Mouse (Mus musculus) liver, embryonic 14.5 days (tissue): ENCODE measurements at regions not wholly inside any gene's neighbourhood (a gene's known extent, or its start where the extent isn't known, plus 50 kb on each side); places are given as distances from the start of the nearest gene placed in this dataset.

Source experiments
- ATAC-seq: fragments of 200-750 bp; cut with Nextera tagmentation; 2 replicates; pipeline ENCODE4 v1.8.0; 2017; ENCODE audit warnings: moderate number of reproducible peaks, mild to moderate bottlenecking, moderate library complexity; ENCODE audit not compliant: insufficient read depth
- DNase-seq, 3 experiments: peaks; one replicate each; pipeline ENCODE4 v3.0.0-alpha.2; 2012 to 2013; ENCODE audit warnings: low read depth in 3 of 3, low spot score in 3 of 3
- H3K27ac ChIP-seq: fragments of 300-500 bp; sonication (generic); 2 replicates; pipeline ENCODE4 v1.5.1; 2014; ENCODE audit warnings: moderate library complexity, mild to moderate bottlenecking, control low read depth, inconsistent platforms
- H3K27me3 ChIP-seq: fragments of 300-500 bp; sonication (generic); 2 replicates; pipeline ENCODE4 v1.6.1; 2014; ENCODE audit warnings: mild to moderate bottlenecking, low read length, moderate library complexity; ENCODE audit not compliant: control insufficient read depth, insufficient read depth
- H3K36me3 ChIP-seq: fragments of 300-500 bp; sonication (generic); replicated peaks from 2 replicates; pipeline ENCODE4 v1.6.1; 2014; ENCODE audit warnings: low read depth; ENCODE audit not compliant: control insufficient read depth, insufficient read depth
- H3K4me1 ChIP-seq, 2 experiments: fragments of 200-500 bp in 1 of 2; fragments of 300-500 bp in 1 of 2; sonication (generic) in 1 of 2; replicated peaks; 2 replicates each; pipeline ENCODE4 v1.6.1; 2012 to 2014; ENCODE audit warnings: antibody characterized with exemption in 1 of 2, inconsistent platforms in 1 of 2, low read length in 1 of 2; ENCODE audit not compliant: control insufficient read depth in 2 of 2, insufficient read depth in 2 of 2
- H3K4me2 ChIP-seq: fragments of 300-500 bp; sonication (generic); 2 replicates; pipeline ENCODE4 v1.6.1; 2014; ENCODE audit warnings: low read depth, mild to moderate bottlenecking, control low read depth, moderate library complexity
- H3K4me3 ChIP-seq, 2 experiments: fragments of 200-500 bp in 1 of 2; fragments of 300-500 bp in 1 of 2; sonication (generic) in 1 of 2; 2 replicates each; pipeline ENCODE4 v1.5.1; 2012 to 2014; ENCODE audit warnings: low read depth in 2 of 2, low read length in 2 of 2, mild to moderate bottlenecking in 2 of 2, control low read depth in 1 of 2, inconsistent platforms in 1 of 2, moderate library complexity in 1 of 2; ENCODE audit not compliant: insufficient read depth in 1 of 2
- H3K9ac ChIP-seq: fragments of 300-500 bp; sonication (generic); replicated peaks from 2 replicates; pipeline ENCODE4 v1.6.1; 2014; ENCODE audit warnings: mild to moderate bottlenecking, control low read depth, moderate library complexity
- H3K9me3 ChIP-seq: fragments of 300-500 bp; sonication (generic); 2 replicates; pipeline ENCODE4 v1.6.1; 2016; ENCODE audit warnings: low read length, mixed read lengths; ENCODE audit not compliant: control insufficient read depth
- CTCF ChIP-seq: IDR thresholded peaks from 2 replicates; pipeline ENCODE4 v1.5.1; 2016; ENCODE audit warnings: antibody characterized with exemption, low read depth, control low read depth
- EP300 ChIP-seq: IDR thresholded peaks from 2 replicates; pipeline ENCODE4 v1.6.1; 2016; ENCODE audit warnings: antibody characterized with exemption, low read depth
- WGBS: fragments of 180-500 bp; shearing (Covaris S2); extraction: QIAGEN DNeasy Blood & Tissue Kit; methylation state at CpG from one replicate; pipeline ENCODE4 v1.1.7; 2014; ENCODE audit not compliant: insufficient replicate concordance; 5-methylcytosine and 5-hydroxymethylcytosine counted together

GRCm38 (mm10) chr7:69964002-69964401, 402.5 kb downstream of the Nr2f2 start:
- no peaks in the 10 kb centered on the region for H3K4me1 ChIP-seq
- TF ChIP-seq CTCF: no peak
- TF ChIP-seq EP300: no peak
- ATAC-seq: no peak
- no peak overlapping the region for H3K4me3 ChIP-seq
- DNase-seq: no peak
- H3K36me3 ChIP-seq: no peaks in the 10 kb centered on the region
- H3K9me3 ChIP-seq: no peaks in the 10 kb centered on the region
- no peak overlapping the region for H3K9ac ChIP-seq
- no peak overlapping the region for H3K27ac ChIP-seq
- no peaks in the 10 kb centered on the region for H3K27me3 ChIP-seq
- WGBS: 57% methylated on average over 8 of the region's 8 CpGs
- no peak overlapping the region for H3K4me2 ChIP-seq

GRCm38 (mm10) chr7:69950221-69950670, 416.3 kb downstream of the Nr2f2 start:
- ATAC-seq (no peak), DNase-seq (no peak)
- Histone ChIP-seq H3K4me1 (no peaks in the 10 kb centered on the region), H3K4me2 (no peak overlapping the region), H3K27ac (no peak overlapping the region), H3K4me3 (no peak overlapping the region), H3K27me3 (no peaks in the 10 kb centered on the region), H3K36me3 (no peaks in the 10 kb centered on the region), H3K9ac (no peak overlapping the region), H3K9me3 (no peaks in the 10 kb centered on the region)
- TF ChIP-seq CTCF: no peak
- no peak for TF ChIP-seq EP300
- 62% methylated on average over 6 of the region's 6 CpGs for WGBS

- DNase-seq: no peak
- Histone ChIP-seq H3K4me1 (no peaks in the 10 kb centered on the region), H3K27ac (no peak overlapping the region), H3K36me3 (no peaks in the 10 kb centered on the region), H3K9me3 (no peaks in the 10 kb centered on the region), H3K4me3 (no peak overlapping the region), H3K4me2 (no peak overlapping the region), H3K27me3 (no peaks in the 10 kb centered on the region), H3K9ac (no peak overlapping the region)
- TF ChIP-seq EP300 (no peak), CTCF (no peak)
- 61% methylated on average over 10 of the region's 10 CpGs for WGBS
- no peak for ATAC-seq
Measured at GRCm38 (mm10) chr7:69949647-69950121, 416.9 kb downstream of the Nr2f2 start.

GRCm38 (mm10) chr7:69946396-69946795, 420.1 kb downstream of the Nr2f2 start:
- Histone ChIP-seq H3K9me3 (no peaks in the 10 kb centered on the region), H3K4me3 (no peak overlapping the region), H3K36me3 (no peaks in the 10 kb centered on the region), H3K4me2 (no peak overlapping the region), H3K9ac (no peak overlapping the region), H3K27ac (no peak overlapping the region), H3K27me3 (no peaks in the 10 kb centered on the region), H3K4me1 (no peaks in the 10 kb centered on the region)
- no peak for DNase-seq
- ATAC-seq: no peak
- no peak for TF ChIP-seq EP300
- TF ChIP-seq CTCF: no peak
- 59% methylated on average over 3 of the region's 3 CpGs for WGBS

GRCm38 (mm10) chr7:69941881-69942280, 424.7 kb downstream of the Nr2f2 start:
- no peak for DNase-seq
- Histone ChIP-seq H3K9me3 (no peaks in the 10 kb centered on the region), H3K4me2 (no peak overlapping the region), H3K36me3 (no peaks in the 10 kb centered on the region), H3K27me3 (no peaks in the 10 kb centered on the region), H3K4me3 (no peak overlapping the region), H3K9ac (no peak overlapping the region), H3K27ac (no peak overlapping the region), H3K4me1 (no peaks in the 10 kb centered on the region)
- WGBS: 75% methylated on average over 6 of the region's 6 CpGs
- TF ChIP-seq CTCF: no peak
- TF ChIP-seq EP300: no peak
- no peak for ATAC-seq
